Mouse (Mus musculus): Measurements from ENCODE around the gene Mettl1. TPM values are rescaled to one million over a fixed set of nuclear protein-coding genes. Genes with fewer than 3 reads are reported as not detected.
"Not testable (repeated sequence)": the region's sequence is repeated elsewhere in the genome, so short reads cannot be mapped to it uniquely, and the experiment has no call there.

Mettl1 gene
- polyA plus RNA-seq, 1 experiment, result 20.2 TPM

GRCm38 (mm10) chr10:127066519-127067018 lies 25.4 kb downstream of the Mettl1 start:
- no peaks in the 10 kb centered on the region for H3K27me3 ChIP-seq (ENCODE audit: control insufficient read depth, insufficient read depth, low read length, poor library complexity, severe bottlenecking)
- no peak overlapping the region for H3K9ac ChIP-seq (ENCODE audit: low read depth, poor library complexity, severe bottlenecking)
- peaks cover 39% of the 10 kb centered on the region for H3K36me3 ChIP-seq (ENCODE audit: control insufficient read depth, insufficient read depth, low read length, poor library complexity, severe bottlenecking)
- H3K4me1 ChIP-seq (ENCODE audit: control insufficient read depth, insufficient read depth, low read length), result peaks cover 3% of the 10 kb centered on the region
- H3K9me3 ChIP-seq (replicated peaks; ENCODE audit: control insufficient read depth, insufficient read depth, low read length, poor library complexity, severe bottlenecking), result no peaks in the 10 kb centered on the region
- no peak overlapping the region for H3K4me3 ChIP-seq (ENCODE audit: low read depth, low read length)
- H3K27ac ChIP-seq (ENCODE audit: insufficient read depth, low read length), result no peak overlapping the region
- TF ChIP-seq EP300 (IDR thresholded peaks at IDR 0.05; ENCODE audit: insufficient read depth, low read depth, low read length), result no peak
- TF ChIP-seq CTCF (IDR thresholded peaks at IDR 0.05; ENCODE audit: low read depth, low read length), result no peak
- TF ChIP-seq POLR2A (IDR thresholded peaks at IDR 0.05; ENCODE audit: insufficient read depth, low read length), result no peak

GRCm38 (mm10) chr10:127068360-127069038 lies 27.3 kb downstream of the Mettl1 start:
- TF ChIP-seq CTCF (IDR thresholded peaks at IDR 0.05; ENCODE audit: low read depth, low read length) (no peak), EP300 (IDR thresholded peaks at IDR 0.05; ENCODE audit: insufficient read depth, low read depth, low read length) (no peak), POLR2A (IDR thresholded peaks at IDR 0.05; ENCODE audit: insufficient read depth, low read length) (no peak)
- H3K9ac ChIP-seq (ENCODE audit: low read depth, poor library complexity, severe bottlenecking), result peak overlapping the region; percentile 90; the same call in 1 of the 2 replicates

GRCm38 (mm10) chr10:127069281-127070189 lies 28.3 kb downstream of the Mettl1 start:
- Histone ChIP-seq H3K27ac (ENCODE audit: insufficient read depth, low read length) (peak overlapping the region; percentile 69), H3K9me3 (replicated peaks; ENCODE audit: control insufficient read depth, insufficient read depth, low read length, poor library complexity, severe bottlenecking) (no peaks in the 10 kb centered on the region), H3K36me3 (ENCODE audit: control insufficient read depth, insufficient read depth, low read length, poor library complexity, severe bottlenecking) (peaks cover 39% of the 10 kb centered on the region), H3K9ac (ENCODE audit: low read depth, poor library complexity, severe bottlenecking) (peak overlapping the region; percentile 90), H3K4me1 (ENCODE audit: control insufficient read depth, insufficient read depth, low read length) (peaks cover 3% of the 10 kb centered on the region), H3K4me3 (ENCODE audit: low read depth, low read length) (peak overlapping the region; percentile 98), H3K27me3 (ENCODE audit: control insufficient read depth, insufficient read depth, low read length, poor library complexity, severe bottlenecking) (no peaks in the 10 kb centered on the region)
- TF ChIP-seq EP300 (IDR thresholded peaks at IDR 0.05; ENCODE audit: insufficient read depth, low read depth, low read length) (no peak), CTCF (IDR thresholded peaks at IDR 0.05; ENCODE audit: low read depth, low read length) (no peak), POLR2A (IDR thresholded peaks at IDR 0.05; ENCODE audit: insufficient read depth, low read length) (no peak)

More at GRCm38 (mm10) chr10:127068360-127069038, 27.3 kb downstream of the Mettl1 start:
- H3K4me3 ChIP-seq (ENCODE audit: low read depth, low read length), result 0 out of 2 replicates have a peak overlapping the region, but pooled peaks have one; percentile 98
- H3K9me3 ChIP-seq (replicated peaks; ENCODE audit: control insufficient read depth, insufficient read depth, low read length, poor library complexity, severe bottlenecking), result no peaks in the 10 kb centered on the region
- H3K4me1 ChIP-seq (ENCODE audit: control insufficient read depth, insufficient read depth, low read length), result peaks cover 3% of the 10 kb centered on the region
- H3K27me3 ChIP-seq (ENCODE audit: control insufficient read depth, insufficient read depth, low read length, poor library complexity, severe bottlenecking), result no peaks in the 10 kb centered on the region
- peaks cover 39% of the 10 kb centered on the region for H3K36me3 ChIP-seq (ENCODE audit: control insufficient read depth, insufficient read depth, low read length, poor library complexity, severe bottlenecking)
- no peak overlapping the region for H3K27ac ChIP-seq (ENCODE audit: insufficient read depth, low read length)

- H3K9me3 ChIP-seq (replicated peaks; ENCODE audit: control insufficient read depth, insufficient read depth, low read length, poor library complexity, severe bottlenecking), result no peaks in the 10 kb centered on the region
- no peak for TF ChIP-seq CTCF (IDR thresholded peaks at IDR 0.05; ENCODE audit: low read depth, low read length)
- no peak for TF ChIP-seq EP300 (IDR thresholded peaks at IDR 0.05; ENCODE audit: insufficient read depth, low read depth, low read length)
- peak; percentile 58 for TF ChIP-seq POLR2A (IDR thresholded peaks at IDR 0.05; ENCODE audit: insufficient read depth, low read length)
Observed at GRCm38 (mm10) chr10:127070190-127071121, 29.2 kb downstream of the Mettl1 start, which contains the start of gene Tspan31. Gene Tspan31 (minus strand): TSS chr10:127070264.

GRCm38 (mm10) chr10:127071203-127071602 lies 30.0 kb downstream of the Mettl1 start:
- H3K36me3 ChIP-seq (ENCODE audit: control insufficient read depth, insufficient read depth, low read length, poor library complexity, severe bottlenecking), result peaks cover 24% of the 10 kb centered on the region
- no peak overlapping the region; the same call in 1 of the 2 replicates for H3K4me3 ChIP-seq (ENCODE audit: low read depth, low read length)
- no peak overlapping the region for H3K27ac ChIP-seq (ENCODE audit: insufficient read depth, low read length)
- H3K9ac ChIP-seq (ENCODE audit: low read depth, poor library complexity, severe bottlenecking), result peak overlapping the region; percentile 46; the same call in 1 of the 2 replicates
- no peak for TF ChIP-seq CTCF (IDR thresholded peaks at IDR 0.05; ENCODE audit: low read depth, low read length)
- no peak for TF ChIP-seq POLR2A (IDR thresholded peaks at IDR 0.05; ENCODE audit: insufficient read depth, low read length)
- TF ChIP-seq EP300 (IDR thresholded peaks at IDR 0.05; ENCODE audit: insufficient read depth, low read depth, low read length), result no peak
- H3K27me3 ChIP-seq (ENCODE audit: control insufficient read depth, insufficient read depth, low read length, poor library complexity, severe bottlenecking), result no peaks in the 10 kb centered on the region
- H3K9me3 ChIP-seq (replicated peaks; ENCODE audit: control insufficient read depth, insufficient read depth, low read length, poor library complexity, severe bottlenecking), result no peaks in the 10 kb centered on the region
- peaks cover 2% of the 10 kb centered on the region for H3K4me1 ChIP-seq (ENCODE audit: control insufficient read depth, insufficient read depth, low read length)

More at GRCm38 (mm10) chr10:127070190-127071121, 29.2 kb downstream of the Mettl1 start, which contains the start of gene Tspan31:
- peak within 1 kb of the TSS; percentile 69 for H3K27ac ChIP-seq (ENCODE audit: insufficient read depth, low read length)
- H3K36me3 ChIP-seq (ENCODE audit: control insufficient read depth, insufficient read depth, low read length, poor library complexity, severe bottlenecking), result peaks cover 31% of the 10 kb centered on the region
- peaks cover 2% of the 10 kb centered on the region for H3K4me1 ChIP-seq (ENCODE audit: control insufficient read depth, insufficient read depth, low read length)
- H3K9ac ChIP-seq (ENCODE audit: low read depth, poor library complexity, severe bottlenecking), result peak within 1 kb of the TSS; percentile 90
- peak within 1 kb of the TSS; percentile 98 for H3K4me3 ChIP-seq (ENCODE audit: low read depth, low read length)
- no peaks in the 10 kb centered on the region for H3K27me3 ChIP-seq (ENCODE audit: control insufficient read depth, insufficient read depth, low read length, poor library complexity, severe bottlenecking)

- H3K4me1 ChIP-seq (ENCODE audit: control insufficient read depth, insufficient read depth, low read length); H3K27me3 ChIP-seq (ENCODE audit: control insufficient read depth, insufficient read depth, low read length, poor library complexity, severe bottlenecking); H3K4me3 ChIP-seq (ENCODE audit: low read depth, low read length); H3K9me3 ChIP-seq (replicated peaks; ENCODE audit: control insufficient read depth, insufficient read depth, low read length, poor library complexity, severe bottlenecking); H3K9ac ChIP-seq (ENCODE audit: low read depth, poor library complexity, severe bottlenecking); H3K27ac ChIP-seq (ENCODE audit: insufficient read depth, low read length): not testable (repeated sequence)
- H3K36me3 ChIP-seq (ENCODE audit: control insufficient read depth, insufficient read depth, low read length, poor library complexity, severe bottlenecking), result peaks cover 14% of the 10 kb centered on the region
Observed at GRCm38 (mm10) chr10:127072270-127072669, 31.1 kb downstream of the Mettl1 start.

GRCm38 (mm10) chr10:127072969-127073368 lies 31.8 kb downstream of the Mettl1 start:
- H3K27ac ChIP-seq (ENCODE audit: insufficient read depth, low read length); H3K9ac ChIP-seq (ENCODE audit: low read depth, poor library complexity, severe bottlenecking); H3K27me3 ChIP-seq (ENCODE audit: control insufficient read depth, insufficient read depth, low read length, poor library complexity, severe bottlenecking); H3K36me3 ChIP-seq (ENCODE audit: control insufficient read depth, insufficient read depth, low read length, poor library complexity, severe bottlenecking); H3K4me3 ChIP-seq (ENCODE audit: low read depth, low read length); H3K4me1 ChIP-seq (ENCODE audit: control insufficient read depth, insufficient read depth, low read length); H3K9me3 ChIP-seq (replicated peaks; ENCODE audit: control insufficient read depth, insufficient read depth, low read length, poor library complexity, severe bottlenecking): not testable (repeated sequence)
